Mouse (Mus musculus) NIH3T3 (cell line): ENCODE results near the gene Hao2.

Experiments
- DNase-seq: peaks from one replicate; pipeline ENCODE4 v3.0.0-alpha.2; 2012; ENCODE audit warnings: low read depth

Hao2 gene

DNA sequence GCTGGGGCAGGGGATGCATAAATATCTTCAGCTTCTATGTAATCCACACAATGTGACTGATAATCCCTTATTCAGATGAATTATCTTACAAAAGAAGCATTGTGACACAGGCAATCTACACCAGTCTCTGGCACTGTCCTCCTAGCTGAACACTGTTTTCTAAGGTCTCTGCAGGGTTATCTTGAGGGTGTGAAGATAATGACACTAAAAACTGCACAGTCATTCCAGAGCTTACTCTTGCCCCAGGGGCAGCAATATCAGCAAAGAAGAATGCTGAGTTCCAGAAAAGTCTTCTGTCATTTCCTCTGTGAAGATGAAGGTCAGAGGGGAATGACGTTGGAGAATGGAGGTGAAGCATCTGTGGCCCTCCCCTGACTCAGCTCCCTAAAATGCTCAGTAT, 36.1 kb downstream of the Hao2 start:
- DNase-seq: no peak

DNA sequence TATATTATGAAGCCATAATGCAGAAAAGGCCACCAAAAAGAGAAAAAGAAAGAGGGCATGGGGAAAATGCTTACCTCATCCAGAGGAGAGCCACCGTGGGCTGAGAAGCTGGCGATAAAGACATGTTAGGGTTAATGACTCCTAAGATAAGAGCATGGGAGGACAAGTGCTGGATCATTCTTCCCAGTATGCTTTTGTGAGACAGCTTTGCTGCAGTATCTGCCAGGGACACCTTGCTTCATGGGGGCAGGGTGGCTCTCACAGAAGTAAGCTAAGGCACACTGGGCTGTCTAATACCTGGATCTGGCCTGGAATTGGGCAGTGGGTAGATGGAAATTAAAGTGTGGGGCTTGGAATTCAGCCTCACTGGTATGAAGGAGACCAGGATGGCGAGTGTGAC, 37.9 kb downstream of the Hao2 start:
- no peak for DNase-seq

DNA sequence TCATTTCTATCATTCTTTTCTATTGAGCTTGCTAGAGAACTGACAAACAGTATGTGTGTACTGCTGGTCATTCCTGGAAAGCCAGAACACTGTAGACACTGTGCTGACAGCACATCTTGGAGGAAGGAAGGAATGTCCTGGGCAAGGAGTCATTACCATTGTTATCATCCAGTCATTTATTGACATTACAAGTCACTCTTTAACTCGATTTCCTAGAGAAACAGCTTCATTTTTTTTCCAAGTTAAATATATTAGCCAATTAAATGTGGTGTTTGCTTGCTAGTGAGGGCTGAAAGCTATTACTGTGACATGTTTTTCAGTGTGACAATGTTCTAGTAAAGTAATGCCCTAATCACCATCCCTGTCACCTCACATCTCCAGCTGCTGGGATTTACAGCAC, 39.4 kb downstream of the Hao2 start:
- no peak for DNase-seq

DNA sequence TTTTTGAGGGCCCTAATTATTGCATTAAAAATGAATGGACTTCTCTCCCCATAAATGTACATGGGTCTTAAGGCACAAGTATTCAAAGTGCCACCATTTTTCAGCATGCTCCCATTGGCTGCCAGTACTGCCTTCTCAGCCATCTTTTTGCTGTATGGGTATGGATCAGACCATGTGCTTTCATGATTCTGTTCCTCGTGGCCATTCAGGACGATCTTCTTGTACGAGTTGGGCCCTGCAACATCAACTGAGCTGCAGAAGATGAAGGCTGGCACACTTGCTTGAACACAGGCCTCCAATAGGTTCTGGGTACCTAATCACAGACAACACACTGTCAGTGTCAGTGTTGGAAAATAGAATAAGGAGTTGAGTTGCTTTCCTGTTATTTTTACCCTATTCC, 40.0 kb downstream of the Hao2 start:
- no peak for DNase-seq

- DNase-seq: no peak
Measured at GRCm38 (mm10) chr3:98852631-98853030, 40.4 kb downstream of the Hao2 start.

GRCm38 (mm10) chr3:98851853-98852252, 41.2 kb downstream of the Hao2 start:
- DNase-seq: no peak

GRCm38 (mm10) chr3:98850262-98850661, 42.8 kb downstream of the Hao2 start:
- DNase-seq: no peak

GRCm38 (mm10) chr3:98848898-98849297, 44.1 kb downstream of the Hao2 start:
- no peak for DNase-seq
